Mouse (Mus musculus) midbrain, embryonic 14.5 days (tissue): ENCODE measurements around the gene Gm42417. TPM values are rescaled to one million over a fixed set of nuclear protein-coding genes. Genes with fewer than 3 reads are reported as not detected.

Experiments
- ATAC-seq: fragments of 200-750 bp; cut with Nextera tagmentation; 2 replicates; pipeline ENCODE4 v1.8.0; 2017; ENCODE audit warnings: moderate number of reproducible peaks, moderate library complexity; ENCODE audit not compliant: low FRiP score, low TSS enrichment
- DNase-seq: peaks from one replicate; pipeline ENCODE4 v3.0.0-alpha.2; 2015
- H3K27ac ChIP-seq: fragments of 300-500 bp; sonication (generic); replicated peaks from 2 replicates; pipeline ENCODE4 v1.5.1; 2014; ENCODE audit warnings: mild to moderate bottlenecking, low read depth, low read length, moderate library complexity
- H3K27me3 ChIP-seq: fragments of 300-500 bp; sonication (generic); 2 replicates; pipeline ENCODE4 v1.6.1; 2014; ENCODE audit warnings: low read length, control low read depth, mixed read lengths; ENCODE audit not compliant: control insufficient read depth, insufficient read depth
- H3K36me3 ChIP-seq: fragments of 300-500 bp; sonication (generic); 2 replicates; pipeline ENCODE4 v1.6.1; 2014; ENCODE audit warnings: low read length, control low read depth; ENCODE audit not compliant: control insufficient read depth, insufficient read depth
- H3K4me1 ChIP-seq: fragments of 300-500 bp; sonication (generic); 2 replicates; pipeline ENCODE4 v1.6.1; 2014; ENCODE audit warnings: mild to moderate bottlenecking, antibody characterized with exemption, low read length, control low read depth; ENCODE audit not compliant: control insufficient read depth, insufficient read depth
- H3K4me2 ChIP-seq: fragments of 300-500 bp; sonication (generic); 2 replicates; pipeline ENCODE4 v1.6.1; 2014; ENCODE audit warnings: mild to moderate bottlenecking, low read length, moderate library complexity
- H3K4me3 ChIP-seq: fragments of 300-500 bp; sonication (generic); replicated peaks from 2 replicates; pipeline ENCODE4 v1.5.1; 2014; ENCODE audit warnings: low read depth, low read length
- H3K9ac ChIP-seq: fragments of 300-500 bp; sonication (generic); replicated peaks from 2 replicates; pipeline ENCODE4 v1.6.1; 2014; ENCODE audit warnings: mild to moderate bottlenecking, low read length, moderate library complexity
- H3K9me3 ChIP-seq: fragments of 300-500 bp; sonication (generic); 2 replicates; pipeline ENCODE4 v1.6.1; 2016; ENCODE audit warnings: low read length, control low read depth, mixed read lengths; ENCODE audit not compliant: control insufficient read depth
- WGBS: fragments of 180-500 bp; shearing (Covaris S2); extraction: QIAGEN DNeasy Blood & Tissue Kit; methylation state at CpG from one replicate; pipeline ENCODE4 v1.1.7; 2014; 5-methylcytosine and 5-hydroxymethylcytosine counted together
- polyA plus RNA-seq: library from polyadenylated mRNA; unstranded; fragments of >200 nt; fragmentation: Nextera tagmentation; extraction: Ambion mirVana; gene quantifications from 2 replicates; pipeline ENCODE4 v1.2.1, GENCODE M21; 2014

Gm42417 gene
- polyA plus RNA-seq, 1 experiment from 2014 or later = not detected

DNA sequence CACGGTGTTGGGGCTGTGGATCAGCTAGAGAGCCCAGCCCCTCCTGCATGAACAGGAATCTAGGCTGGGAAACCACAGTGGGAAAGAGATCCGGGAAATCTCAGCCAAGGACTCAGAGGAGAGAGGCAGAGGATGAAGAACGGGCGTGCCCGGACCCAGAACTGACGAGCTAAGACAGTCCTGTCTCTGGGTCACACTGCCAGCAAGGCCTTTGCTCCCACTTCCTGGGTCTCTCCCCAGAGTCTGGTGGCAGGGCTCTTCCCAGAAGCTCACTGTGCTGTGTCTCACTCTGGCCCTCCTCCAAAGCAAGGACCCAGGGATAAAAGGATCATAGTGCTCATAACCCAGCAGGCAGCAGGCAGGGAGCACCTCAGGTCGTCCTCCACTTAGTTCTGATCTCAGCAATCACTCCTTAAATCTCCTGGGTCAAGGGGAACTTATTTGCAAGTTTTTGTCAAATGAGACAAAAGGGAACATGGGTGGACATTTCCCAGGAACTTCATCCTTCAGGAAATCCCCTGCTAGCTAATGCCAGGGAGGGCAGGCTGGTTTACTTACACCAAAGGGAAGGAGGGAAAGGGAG, 30.6 kb upstream of the Gm42417 start:
- Histone ChIP-seq H3K27me3 (no peaks in the 10 kb centered on the region), H3K4me3 (no peak overlapping the region), H3K27ac (no peak overlapping the region), H3K9me3 (no peaks in the 10 kb centered on the region), H3K9ac (no peak overlapping the region), H3K36me3 (no peaks in the 10 kb centered on the region), H3K4me1 (no peaks in the 10 kb centered on the region), H3K4me2 (no peak overlapping the region)
- 44% methylated on average over 7 of the region's 7 CpGs for WGBS
- ATAC-seq (no peak), DNase-seq (no peak)

DNA sequence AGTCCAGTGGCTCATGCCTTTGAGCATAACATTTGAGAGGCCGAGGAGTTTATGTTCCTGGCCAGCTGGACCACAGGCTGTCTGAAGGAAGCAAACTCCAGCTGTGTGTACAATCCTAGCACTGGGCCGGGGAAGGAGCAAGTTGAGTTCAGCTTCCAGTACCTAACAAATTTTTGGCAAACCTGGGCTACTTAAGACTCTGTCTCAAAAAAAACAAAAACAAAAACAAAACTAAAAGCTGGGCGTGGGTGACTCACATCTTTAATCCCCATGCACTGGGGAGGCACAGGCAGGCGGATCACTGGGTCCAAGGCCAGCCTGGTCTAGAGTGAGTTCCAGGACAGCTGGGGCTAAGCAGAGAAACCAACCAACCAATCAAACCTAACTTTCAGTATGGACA, 29.5 kb upstream of the Gm42417 start:
- H3K27me3 ChIP-seq = no peaks in the 10 kb centered on the region
- no peak overlapping the region for H3K4me2 ChIP-seq
- WGBS = 71% methylated on average over 4 of the region's 4 CpGs
- ATAC-seq (no peak), DNase-seq (no peak)
- H3K4me3 ChIP-seq = no peak overlapping the region
- H3K36me3 ChIP-seq = no peaks in the 10 kb centered on the region
- no peaks in the 10 kb centered on the region for H3K9me3 ChIP-seq
- H3K27ac ChIP-seq = no peak overlapping the region
- H3K4me1 ChIP-seq = no peaks in the 10 kb centered on the region
- H3K9ac ChIP-seq = no peak overlapping the region

GRCm38 (mm10) chr1:36567818-36568603, 28.8 kb upstream of the Gm42417 start:
- DNase-seq = no peak
- Histone ChIP-seq H3K4me3 (no peak overlapping the region), H3K9me3 (no peaks in the 10 kb centered on the region), H3K27ac (no peak overlapping the region), H3K36me3 (no peaks in the 10 kb centered on the region), H3K27me3 (no peaks in the 10 kb centered on the region), H3K4me1 (no peaks in the 10 kb centered on the region), H3K9ac (no peak overlapping the region), H3K4me2 (no peak overlapping the region)
- ATAC-seq = no peak
- 42% methylated on average over 21 of the region's 21 CpGs for WGBS

GRCm38 (mm10) chr1:36566425-36566824, 27.2 kb upstream of the Gm42417 start:
- WGBS = 4% methylated on average over 2 of the region's 2 CpGs
- no peaks in the 10 kb centered on the region for H3K9me3 ChIP-seq
- no peaks in the 10 kb centered on the region for H3K36me3 ChIP-seq
- H3K4me3 ChIP-seq = no peak overlapping the region
- H3K27ac ChIP-seq = no peak overlapping the region
- no peaks in the 10 kb centered on the region for H3K27me3 ChIP-seq
- no peak for DNase-seq
- no peaks in the 10 kb centered on the region for H3K4me1 ChIP-seq
- ATAC-seq = no peak
- H3K4me2 ChIP-seq = no peak overlapping the region
- H3K9ac ChIP-seq = no peak overlapping the region

- H3K4me2 ChIP-seq = no peak overlapping the region
- no peak for ATAC-seq
Observed at GRCm38 (mm10) chr1:36564101-36564500, 24.9 kb upstream of the Gm42417 start.

DNA sequence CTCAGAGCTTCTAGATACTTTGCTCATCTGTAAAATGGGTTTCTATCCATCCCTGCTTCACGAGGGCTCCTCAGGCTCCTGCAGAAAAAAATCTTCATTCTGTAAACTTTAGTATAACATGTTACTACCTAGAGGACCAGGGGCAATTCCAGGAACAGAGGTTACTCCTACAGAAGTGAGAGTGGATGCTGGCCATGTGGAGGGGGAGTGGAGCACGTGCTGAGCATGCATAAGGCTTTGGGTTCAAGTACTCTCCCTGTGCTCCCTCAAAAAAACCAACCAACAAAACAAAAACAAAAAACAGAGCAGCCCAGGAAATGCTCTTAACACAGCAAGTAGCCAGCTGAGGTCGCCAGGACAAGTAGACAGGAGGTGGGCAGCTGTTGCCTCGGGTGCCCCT, 24.4 kb upstream of the Gm42417 start:
- ATAC-seq (no peak), DNase-seq (no peak)
- Histone ChIP-seq H3K9ac (no peak overlapping the region), H3K36me3 (no peaks in the 10 kb centered on the region), H3K9me3 (no peaks in the 10 kb centered on the region), H3K27me3 (no peaks in the 10 kb centered on the region), H3K4me2 (no peak overlapping the region), H3K27ac (no peak overlapping the region), H3K4me3 (no peak overlapping the region), H3K4me1 (peaks cover 7% of the 10 kb centered on the region)
- WGBS = 74% methylated on average over 4 of the region's 4 CpGs

More at GRCm38 (mm10) chr1:36564101-36564500, 24.9 kb upstream of the Gm42417 start:
- no peak overlapping the region for H3K9ac ChIP-seq
- no peaks in the 10 kb centered on the region for H3K9me3 ChIP-seq
- 83% methylated on average over 6 of the region's 6 CpGs for WGBS
- DNase-seq = no peak
- peaks cover 3% of the 10 kb centered on the region; the same call in 1 of the 2 replicates for H3K4me1 ChIP-seq
- no peak overlapping the region for H3K4me3 ChIP-seq
- H3K36me3 ChIP-seq = no peaks in the 10 kb centered on the region
- no peaks in the 10 kb centered on the region for H3K27me3 ChIP-seq
- no peak overlapping the region for H3K27ac ChIP-seq

DNA sequence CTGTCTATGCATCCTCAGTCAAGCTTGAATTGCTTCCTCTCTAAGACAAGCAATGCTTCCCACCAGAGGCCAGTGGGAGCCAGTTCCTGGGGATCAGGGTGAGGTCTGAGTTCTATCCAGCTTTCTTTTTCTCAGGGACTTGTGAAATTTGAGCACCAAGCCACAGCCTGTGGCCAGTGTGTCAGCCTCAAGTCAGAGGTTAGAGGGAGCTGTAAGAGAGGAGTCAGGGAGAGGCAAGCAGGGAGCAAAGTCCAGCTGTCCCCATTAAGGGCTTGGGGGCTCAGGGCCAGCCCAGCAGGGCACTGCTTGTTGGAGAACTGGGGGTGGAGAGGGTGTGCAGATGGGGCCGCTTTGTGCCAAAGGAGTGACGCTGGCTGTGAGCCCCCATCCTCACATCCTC, 24.0 kb upstream of the Gm42417 start:
- Histone ChIP-seq H3K27me3 (no peaks in the 10 kb centered on the region), H3K9ac (no peak overlapping the region), H3K36me3 (no peaks in the 10 kb centered on the region), H3K27ac (no peak overlapping the region), H3K4me1 (peaks cover 10% of the 10 kb centered on the region), H3K9me3 (no peaks in the 10 kb centered on the region), H3K4me2 (no peak overlapping the region), H3K4me3 (no peak overlapping the region)
- 62% methylated on average over 2 of the region's 2 CpGs for WGBS
- ATAC-seq (no peak), DNase-seq (no peak)

DNA sequence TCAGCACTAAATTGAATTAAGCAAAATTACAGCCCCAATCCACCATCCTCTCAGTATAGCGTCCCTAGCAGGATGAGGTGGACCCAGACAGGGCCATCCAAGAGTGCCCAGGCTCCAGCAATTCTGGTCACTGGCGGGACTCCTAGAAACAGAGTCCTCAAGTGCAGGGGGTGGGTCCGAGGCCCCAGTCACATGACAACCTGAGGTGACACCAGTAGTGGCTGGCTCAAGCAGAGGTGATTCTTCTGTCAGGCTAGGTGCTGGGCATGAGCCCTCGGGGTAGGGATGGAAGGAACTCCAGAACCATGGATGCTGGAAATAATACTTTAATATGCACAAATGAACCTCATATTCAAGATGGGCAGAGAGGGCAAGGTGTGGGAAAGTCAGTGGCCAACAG, 23.2 kb upstream of the Gm42417 start:
- H3K9ac ChIP-seq = no peak overlapping the region
- WGBS = 79% methylated on average over 4 of the region's 4 CpGs
- no peak overlapping the region for H3K27ac ChIP-seq
- peaks cover 10% of the 10 kb centered on the region for H3K4me1 ChIP-seq
- H3K9me3 ChIP-seq = no peaks in the 10 kb centered on the region
- H3K27me3 ChIP-seq = no peaks in the 10 kb centered on the region
- no peak for DNase-seq
- no peaks in the 10 kb centered on the region for H3K36me3 ChIP-seq
- no peak overlapping the region for H3K4me2 ChIP-seq
- ATAC-seq = no peak
- no peak overlapping the region for H3K4me3 ChIP-seq

DNA sequence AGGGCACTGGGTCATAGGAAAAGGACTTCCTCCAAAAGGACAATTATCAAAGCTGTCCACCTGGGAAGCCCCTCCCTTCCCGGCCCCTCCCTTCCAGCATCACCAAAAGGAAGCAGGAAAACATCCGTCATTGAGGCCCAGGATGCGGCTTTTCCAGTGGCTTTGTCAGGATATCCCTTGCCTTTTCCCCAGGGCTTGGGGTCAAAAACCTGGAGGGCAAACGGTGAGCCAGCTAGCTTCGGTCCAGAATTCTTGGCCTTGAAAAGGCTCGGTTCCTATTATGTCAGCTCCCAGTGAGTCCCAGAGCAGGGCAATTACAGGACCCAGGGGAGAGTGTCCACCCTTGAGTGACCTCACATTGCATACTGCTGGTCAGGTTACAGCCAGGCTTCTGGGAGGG, 21.7 kb upstream of the Gm42417 start:
- H3K36me3 ChIP-seq = no peaks in the 10 kb centered on the region
- H3K9me3 ChIP-seq = no peaks in the 10 kb centered on the region
- H3K27me3 ChIP-seq = no peaks in the 10 kb centered on the region
- 65% methylated on average over 6 of the region's 6 CpGs for WGBS
- H3K9ac ChIP-seq = no peak overlapping the region
- no peak for ATAC-seq
- H3K4me3 ChIP-seq = no peak overlapping the region
- peaks cover 10% of the 10 kb centered on the region for H3K4me1 ChIP-seq
- no peak overlapping the region for H3K4me2 ChIP-seq
- no peak overlapping the region for H3K27ac ChIP-seq
- no peak for DNase-seq
